Mouse (Mus musculus): ENCODE results near the gene Gabrg3.

DNA sequence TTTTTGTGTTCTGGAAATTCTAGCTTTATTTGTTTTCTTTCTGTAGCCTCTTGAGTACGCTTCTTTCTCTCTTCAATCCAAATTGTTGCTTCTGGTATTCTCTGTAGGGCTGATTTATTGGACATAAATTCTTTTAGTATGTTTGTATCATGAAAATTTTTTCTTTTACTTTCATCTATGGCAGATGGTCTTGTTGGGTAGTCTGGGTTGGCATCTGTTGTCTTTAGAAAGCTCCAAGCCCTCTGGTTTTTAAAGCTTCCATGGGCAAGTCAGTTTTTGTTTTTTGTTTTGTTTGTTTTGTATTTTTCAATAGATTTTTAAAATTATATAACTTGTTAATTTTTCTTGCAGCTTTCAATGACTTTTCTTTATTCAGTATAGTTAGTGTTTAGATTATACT is 72.0 kb downstream of the Gabrg3 start:
- no peak for TF ChIP-seq GATA1 (IDR thresholded peaks at IDR 0.05; ENCODE audit: low read length)
- TF ChIP-seq TAL1 (IDR thresholded peaks at IDR 0.05; ENCODE audit: low read length), result no peak
